Mouse (Mus musculus): Measurements from ENCODE around the gene Kirrel3. TPM values are rescaled to one million over a fixed set of nuclear protein-coding genes. Genes with fewer than 3 reads are reported as not detected.

Kirrel3 gene
- polyA plus RNA-seq, 1 experiment from 2014 or later = 3.5 TPM

DNA sequence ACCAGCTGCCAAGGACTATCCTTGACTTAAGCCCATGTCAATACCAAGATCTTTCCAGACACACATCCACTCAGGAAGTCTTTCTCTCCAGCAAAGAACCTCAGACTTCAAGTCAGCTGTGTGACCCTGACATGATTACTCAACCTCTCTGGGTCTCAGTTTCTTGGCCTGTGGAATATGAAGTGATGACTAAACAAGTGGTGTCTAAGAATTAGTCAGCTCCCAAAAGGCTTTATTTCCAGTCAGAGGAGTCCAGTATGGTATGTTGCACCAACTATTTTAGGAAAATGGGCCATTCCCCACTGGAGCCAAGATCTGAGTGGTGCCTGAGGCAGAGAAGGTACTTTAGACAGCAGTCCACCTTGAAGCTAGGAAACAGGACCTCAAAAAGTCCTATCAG lies 462.0 kb downstream of the Kirrel3 start:
- Histone ChIP-seq H3K4me1 (no peaks in the 10 kb centered on the region), H3K27me3 (replicated peaks) (no peaks in the 10 kb centered on the region)
- no peak for ATAC-seq (ENCODE audit: insufficient read depth, low FRiP score, low read depth)

DNA sequence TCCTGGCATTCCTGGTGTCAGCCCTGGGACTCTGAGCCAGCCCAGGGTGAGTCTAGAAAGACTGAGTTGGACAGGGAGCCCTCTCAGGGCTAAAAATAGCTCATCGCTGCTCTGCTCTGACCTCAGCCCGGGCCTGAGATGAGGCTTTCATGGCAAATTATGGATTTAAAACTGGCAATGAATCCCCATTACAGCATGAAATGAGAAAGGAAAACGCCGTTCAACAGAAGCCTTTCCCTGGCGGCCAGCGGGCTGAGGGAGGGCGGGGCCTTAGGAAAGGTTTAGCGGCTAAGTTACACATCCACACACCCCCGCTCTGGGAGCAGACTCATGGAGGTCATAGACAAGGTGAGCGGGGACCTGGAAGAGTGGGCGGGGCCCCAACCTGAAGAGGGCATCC lies 467.7 kb downstream of the Kirrel3 start:
- 56% methylated on average over 11 of the region's 11 CpGs for WGBS
- no peak overlapping the region for H3K4me2 ChIP-seq
- H3K9ac ChIP-seq = no peak overlapping the region
- H3K27me3 ChIP-seq (replicated peaks) = no peaks in the 10 kb centered on the region
- no peak overlapping the region for H3K27ac ChIP-seq
- H3K4me1 ChIP-seq = no peaks in the 10 kb centered on the region
- H3K36me3 ChIP-seq = no peaks in the 10 kb centered on the region
- H3K9me3 ChIP-seq = no peaks in the 10 kb centered on the region
- ATAC-seq (ENCODE audit: insufficient read depth, low FRiP score, low read depth) = no peak
- no peak overlapping the region for H3K4me3 ChIP-seq (replicated peaks)

More for the DNA sequence above, 462.0 kb downstream of the Kirrel3 start:
- Histone ChIP-seq H3K4me2 (no peak overlapping the region), H3K27ac (no peak overlapping the region), H3K36me3 (no peaks in the 10 kb centered on the region), H3K4me3 (replicated peaks) (no peak overlapping the region), H3K9me3 (no peaks in the 10 kb centered on the region), H3K9ac (no peak overlapping the region)

DNA sequence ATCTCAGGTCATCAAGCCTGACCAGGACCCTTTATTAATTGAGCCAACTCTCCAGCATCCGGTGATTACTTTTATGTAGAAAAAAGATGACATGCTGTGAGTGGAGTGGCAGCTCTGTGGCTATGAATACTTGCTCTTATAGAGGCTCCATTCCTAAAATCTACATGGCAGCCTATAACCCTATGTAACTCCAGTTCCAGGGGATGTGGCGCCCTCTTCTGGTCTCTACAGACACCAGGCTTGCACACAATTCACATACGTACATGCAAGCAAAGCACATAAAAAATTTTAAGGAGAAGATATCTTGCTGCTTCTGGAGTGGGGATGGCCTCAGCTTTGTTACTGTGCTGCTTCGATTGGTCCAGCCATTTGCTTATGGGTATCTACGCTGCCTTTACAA lies 468.5 kb downstream of the Kirrel3 start:
- H3K36me3 ChIP-seq = no peaks in the 10 kb centered on the region
- no peaks in the 10 kb centered on the region for H3K9me3 ChIP-seq
- no peak overlapping the region for H3K9ac ChIP-seq
- H3K4me3 ChIP-seq (replicated peaks) = no peak overlapping the region
- no peaks in the 10 kb centered on the region for H3K4me1 ChIP-seq
- no peaks in the 10 kb centered on the region for H3K27me3 ChIP-seq (replicated peaks)
- no peak overlapping the region for H3K27ac ChIP-seq
- H3K4me2 ChIP-seq = no peak overlapping the region
- no peak for ATAC-seq (ENCODE audit: insufficient read depth, low FRiP score, low read depth)
- 66% methylated on average over 5 of the region's 5 CpGs for WGBS

DNA sequence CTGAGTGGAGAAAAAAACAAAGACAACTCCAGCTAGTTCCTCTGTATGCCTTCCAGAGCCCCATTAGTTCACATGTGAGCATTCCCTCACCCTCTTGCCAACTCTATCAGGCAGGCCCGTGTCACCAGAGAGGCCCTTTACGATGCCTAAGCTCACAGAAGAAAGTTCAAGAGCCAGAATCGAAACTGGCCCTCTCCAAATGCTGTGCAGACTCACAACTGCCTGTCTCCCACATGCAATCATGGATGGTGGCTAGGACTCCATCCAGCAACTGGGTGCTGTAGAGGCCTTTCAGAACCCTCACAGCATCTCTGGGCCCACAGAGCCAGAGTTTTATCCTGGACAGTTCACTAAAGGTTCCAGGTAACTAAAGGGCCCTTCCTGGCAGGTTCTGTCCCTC lies 470.8 kb downstream of the Kirrel3 start:
- no peak overlapping the region for H3K9ac ChIP-seq

DNA sequence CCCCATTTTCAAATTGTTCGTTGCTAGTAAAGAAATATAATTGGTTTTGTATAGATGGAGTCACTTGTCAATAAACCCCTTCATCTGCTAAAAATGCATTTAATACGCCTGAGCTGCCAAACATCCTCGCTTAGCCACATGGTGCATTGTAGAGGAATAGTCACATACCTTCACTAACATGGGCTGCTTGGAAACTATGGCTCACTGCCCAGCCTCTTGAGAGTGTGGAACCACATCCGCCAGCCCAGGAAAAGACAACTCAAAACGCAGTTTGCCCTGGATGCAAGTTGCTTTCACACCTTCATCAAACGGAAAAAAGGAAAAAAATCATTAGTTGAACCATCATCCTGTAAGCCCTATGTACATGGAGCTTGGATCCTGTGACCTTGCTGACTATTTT lies 472.0 kb downstream of the Kirrel3 start:
- Histone ChIP-seq H3K27ac (no peak overlapping the region), H3K9ac (no peak overlapping the region), H3K9me3 (no peaks in the 10 kb centered on the region), H3K36me3 (no peaks in the 10 kb centered on the region), H3K4me1 (no peaks in the 10 kb centered on the region), H3K27me3 (replicated peaks) (0 out of 2 replicates have a peak, but pooled peaks cover 4% of the 10 kb centered on the region), H3K4me3 (replicated peaks) (no peak overlapping the region), H3K4me2 (no peak overlapping the region)
- 73% methylated on average over 6 of the region's 6 CpGs for WGBS
- ATAC-seq (ENCODE audit: insufficient read depth, low FRiP score, low read depth) = no peak

More for the DNA sequence above, 470.8 kb downstream of the Kirrel3 start:
- Histone ChIP-seq H3K27ac (no peak overlapping the region), H3K9me3 (no peaks in the 10 kb centered on the region), H3K36me3 (no peaks in the 10 kb centered on the region), H3K4me1 (no peaks in the 10 kb centered on the region), H3K27me3 (replicated peaks) (0 out of 2 replicates have a peak, but pooled peaks cover 4% of the 10 kb centered on the region), H3K4me3 (replicated peaks) (no peak overlapping the region), H3K4me2 (no peak overlapping the region)
- ATAC-seq (ENCODE audit: insufficient read depth, low FRiP score, low read depth) = no peak
- 76% methylated on average over 3 of the region's 3 CpGs for WGBS

DNA sequence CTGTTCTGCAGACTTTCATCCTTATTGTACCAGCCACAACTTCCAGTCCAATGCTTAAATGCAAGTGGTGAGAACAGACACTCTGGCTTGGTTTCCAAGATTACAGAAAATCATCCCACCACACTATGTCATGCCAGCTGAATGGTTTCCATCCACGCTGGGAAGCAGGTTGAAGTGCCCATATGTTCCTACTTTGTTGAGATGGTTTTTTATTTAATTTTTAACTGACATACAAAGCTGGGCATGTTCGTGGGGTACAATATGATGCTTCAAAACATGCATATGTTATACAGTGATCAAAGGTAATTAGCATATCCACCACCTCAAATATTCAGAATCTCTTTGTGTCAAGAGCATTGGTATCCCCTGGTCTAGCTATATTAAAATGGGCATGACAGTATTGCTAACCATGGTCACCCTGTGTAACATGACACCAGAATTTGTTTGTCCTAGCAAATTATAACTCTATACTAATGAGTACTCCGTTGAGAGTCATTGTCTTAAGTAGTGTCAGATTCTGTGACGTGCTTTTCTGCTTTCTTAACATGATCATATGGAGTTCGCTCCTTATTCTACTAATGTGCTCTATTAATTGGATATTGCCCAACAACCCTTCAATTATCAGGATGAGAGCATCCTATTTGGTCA lies 472.6 kb downstream of the Kirrel3 start:
- WGBS = 78% methylated on average over 5 of the region's 5 CpGs
- H3K27me3 ChIP-seq (replicated peaks) = 0 out of 2 replicates have a peak, but pooled peaks cover 4% of the 10 kb centered on the region

DNA sequence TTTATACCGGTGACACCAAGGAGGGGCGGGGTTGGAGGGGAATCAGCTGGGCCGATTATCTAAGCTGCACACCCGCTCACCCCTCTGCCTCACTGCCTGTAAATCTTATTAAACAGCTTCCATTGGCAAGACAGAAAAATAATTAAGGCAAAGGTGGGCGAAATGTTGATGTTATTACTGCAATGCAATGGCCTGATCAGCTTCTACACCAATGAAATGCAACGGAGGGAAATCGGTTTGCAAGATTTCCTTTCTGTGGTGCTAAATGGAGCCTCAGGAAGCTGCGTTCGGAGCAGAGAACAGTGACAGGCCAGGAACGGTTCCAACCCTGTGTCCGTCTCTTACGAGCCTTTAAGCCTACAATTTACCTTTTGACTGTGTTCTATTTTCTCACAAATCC lies 475.0 kb downstream of the Kirrel3 start:
- Histone ChIP-seq H3K27ac (no peak overlapping the region), H3K9me3 (no peaks in the 10 kb centered on the region), H3K4me3 (replicated peaks) (no peak overlapping the region), H3K4me1 (no peaks in the 10 kb centered on the region), H3K4me2 (no peak overlapping the region), H3K9ac (no peak overlapping the region), H3K36me3 (no peaks in the 10 kb centered on the region), H3K27me3 (replicated peaks) (0 out of 2 replicates have a peak, but pooled peaks cover 4% of the 10 kb centered on the region)
- no peak for ATAC-seq (ENCODE audit: insufficient read depth, low FRiP score, low read depth)
- WGBS = 40% methylated on average over 12 of the region's 12 CpGs

More for the DNA sequence above, 472.6 kb downstream of the Kirrel3 start:
- Histone ChIP-seq H3K9ac (no peak overlapping the region), H3K36me3 (no peaks in the 10 kb centered on the region), H3K9me3 (no peaks in the 10 kb centered on the region), H3K4me3 (replicated peaks) (no peak overlapping the region), H3K27ac (no peak overlapping the region), H3K4me1 (no peaks in the 10 kb centered on the region), H3K4me2 (no peak overlapping the region)
- no peak for ATAC-seq (ENCODE audit: insufficient read depth, low FRiP score, low read depth)

DNA sequence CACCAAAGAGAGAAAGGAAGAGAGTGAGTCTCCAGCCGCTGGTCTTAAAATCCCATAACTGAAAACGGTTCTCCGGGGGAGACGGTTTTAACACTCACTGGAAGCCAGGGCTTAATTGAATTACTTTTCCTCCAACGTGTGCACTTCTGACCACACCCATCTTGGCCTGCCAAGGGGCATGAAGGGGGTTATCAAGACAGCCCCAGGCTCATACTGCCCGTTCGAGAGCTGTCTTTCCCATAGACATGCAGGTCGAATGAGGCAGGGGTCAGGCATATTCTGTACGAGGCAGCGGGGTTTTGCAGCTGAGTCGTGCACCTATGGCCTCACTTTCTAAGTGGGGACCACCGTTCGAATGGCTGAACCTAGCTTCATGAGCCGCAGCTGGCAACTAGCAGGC lies 475.5 kb downstream of the Kirrel3 start:
- Histone ChIP-seq H3K9me3 (no peaks in the 10 kb centered on the region), H3K27ac (no peak overlapping the region), H3K4me3 (replicated peaks) (no peak overlapping the region), H3K4me1 (no peaks in the 10 kb centered on the region), H3K27me3 (replicated peaks) (0 out of 2 replicates have a peak, but pooled peaks cover 4% of the 10 kb centered on the region), H3K36me3 (no peaks in the 10 kb centered on the region), H3K4me2 (no peak overlapping the region), H3K9ac (no peak overlapping the region)
- 57% methylated on average over 14 of the region's 14 CpGs for WGBS
- ATAC-seq (ENCODE audit: insufficient read depth, low FRiP score, low read depth) = no peak

DNA sequence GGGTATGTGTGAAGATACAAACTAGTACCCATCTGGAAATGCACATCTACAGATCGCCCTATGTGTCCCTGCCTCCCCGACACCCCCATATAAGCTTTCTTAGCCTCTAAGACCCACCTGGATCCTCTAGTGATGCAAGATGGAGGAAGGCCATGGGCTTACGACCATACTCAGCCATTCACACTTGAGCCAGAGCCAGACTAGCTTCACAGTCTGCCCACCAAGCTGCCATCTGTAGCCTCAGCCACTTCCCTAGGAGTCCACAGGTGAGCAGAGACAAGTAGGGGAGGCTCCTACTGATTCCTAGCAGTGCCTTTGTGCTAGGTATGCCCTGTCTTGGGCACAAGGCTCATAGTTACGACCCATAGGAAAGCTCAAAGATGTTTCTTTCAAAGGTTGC lies 476.6 kb downstream of the Kirrel3 start:
- WGBS = 90% methylated on average over 4 of the region's 4 CpGs
- ATAC-seq (ENCODE audit: insufficient read depth, low FRiP score, low read depth) = no peak

DNA sequence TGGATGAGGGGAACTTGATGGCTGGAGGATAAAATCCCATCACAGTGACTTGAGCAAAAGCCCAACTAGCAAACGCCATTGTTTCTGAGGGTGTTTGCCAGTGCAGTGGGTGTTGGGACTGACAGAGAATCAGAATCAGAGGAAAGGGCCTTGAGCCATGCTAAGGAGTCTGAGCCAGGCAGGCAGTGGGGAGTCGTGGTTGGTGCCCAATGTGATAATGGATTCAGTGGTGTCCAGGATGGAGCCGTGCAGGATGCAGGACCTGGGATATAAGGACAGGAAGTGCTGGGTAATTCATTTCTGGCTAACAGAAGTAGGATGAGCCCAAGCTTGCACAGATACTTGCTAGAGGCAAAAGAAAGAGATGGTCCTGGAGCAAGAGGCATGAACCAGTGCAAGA lies 477.9 kb downstream of the Kirrel3 start:
- 71% methylated on average over 3 of the region's 3 CpGs for WGBS
- Histone ChIP-seq H3K4me1 (no peaks in the 10 kb centered on the region), H3K9me3 (no peaks in the 10 kb centered on the region), H3K9ac (no peak overlapping the region), H3K4me3 (replicated peaks) (no peak overlapping the region), H3K4me2 (no peak overlapping the region), H3K27ac (no peak overlapping the region), H3K27me3 (replicated peaks) (0 out of 2 replicates have a peak, but pooled peaks cover 4% of the 10 kb centered on the region), H3K36me3 (no peaks in the 10 kb centered on the region)
- no peak for ATAC-seq (ENCODE audit: insufficient read depth, low FRiP score, low read depth)

More for the DNA sequence above, 476.6 kb downstream of the Kirrel3 start:
- no peaks in the 10 kb centered on the region for H3K9me3 ChIP-seq
- H3K27ac ChIP-seq = no peak overlapping the region
- no peaks in the 10 kb centered on the region for H3K4me1 ChIP-seq
- H3K36me3 ChIP-seq = no peaks in the 10 kb centered on the region
- 0 out of 2 replicates have a peak, but pooled peaks cover 4% of the 10 kb centered on the region for H3K27me3 ChIP-seq (replicated peaks)
- no peak overlapping the region for H3K4me3 ChIP-seq (replicated peaks)
- no peak overlapping the region for H3K4me2 ChIP-seq
- H3K9ac ChIP-seq = no peak overlapping the region

DNA sequence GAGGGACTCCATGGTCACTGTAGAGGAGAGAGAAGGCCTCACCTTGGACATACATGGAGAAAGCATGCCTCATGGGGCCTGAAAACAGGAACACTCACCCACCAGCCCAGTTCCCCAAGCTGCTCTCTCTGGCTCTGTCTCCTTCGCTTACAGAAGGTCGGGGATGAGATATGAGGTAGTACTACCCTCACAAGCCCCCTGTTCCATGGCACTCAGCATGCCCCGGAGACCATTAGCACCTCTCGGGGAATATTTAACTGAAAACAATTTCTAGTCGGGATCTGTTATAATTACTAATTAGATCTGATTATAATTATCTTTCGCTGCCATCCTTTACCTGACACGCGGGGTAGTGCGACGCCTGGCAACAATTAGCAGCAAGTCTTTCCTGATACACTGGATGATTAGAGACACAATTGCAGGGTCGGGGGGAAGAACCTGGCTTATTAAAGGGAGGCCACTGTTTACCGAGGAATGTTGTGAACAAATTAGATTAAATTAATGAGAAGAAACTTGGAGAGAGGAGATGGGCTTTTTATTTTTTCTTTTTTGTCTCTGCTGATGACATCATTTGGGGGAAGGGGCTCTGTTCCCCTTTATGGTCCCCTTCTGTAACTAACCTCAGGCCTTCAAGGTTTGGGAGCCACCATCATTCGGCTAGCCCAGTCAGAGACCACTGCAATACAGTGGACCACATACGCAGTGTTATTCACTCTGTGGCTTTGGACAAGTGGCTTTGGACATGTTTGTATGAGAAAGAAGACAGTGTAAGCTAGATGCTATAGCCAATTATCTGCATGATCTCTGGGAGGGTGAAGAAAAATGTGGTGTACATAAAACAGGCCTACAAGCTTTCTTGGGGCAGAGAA lies 478.7 kb downstream of the Kirrel3 start:
- Histone ChIP-seq H3K9ac (no peak overlapping the region), H3K36me3 (no peaks in the 10 kb centered on the region), H3K9me3 (no peaks in the 10 kb centered on the region), H3K27me3 (replicated peaks) (0 out of 2 replicates have a peak, but pooled peaks cover 4% of the 10 kb centered on the region), H3K4me1 (no peaks in the 10 kb centered on the region), H3K27ac (no peak overlapping the region), H3K4me2 (no peak overlapping the region), H3K4me3 (replicated peaks) (no peak overlapping the region)
- no peak for ATAC-seq (ENCODE audit: insufficient read depth, low FRiP score, low read depth)
- 78% methylated on average over 14 of the region's 14 CpGs for WGBS

DNA sequence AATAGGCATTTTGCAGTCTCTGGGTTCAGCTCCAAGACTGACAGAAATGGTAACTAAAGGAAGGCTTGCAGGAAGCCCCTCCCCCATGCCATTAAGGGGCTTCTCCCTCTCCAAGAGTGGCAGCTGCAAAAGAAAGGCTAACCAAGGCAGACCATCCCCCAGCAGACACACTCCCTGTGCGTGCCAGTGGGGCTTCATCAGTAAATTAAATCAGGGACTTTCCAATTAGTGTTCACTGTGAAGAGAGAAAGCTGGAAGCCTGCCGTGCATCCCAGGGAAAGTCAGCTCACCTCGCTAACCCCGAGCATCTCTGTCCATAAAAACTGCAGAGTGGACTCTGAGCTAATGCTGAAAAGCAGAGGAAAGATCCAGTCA lies 479.3 kb downstream of the Kirrel3 start:
- Histone ChIP-seq H3K4me2 (no peak overlapping the region), H3K27me3 (replicated peaks) (0 out of 2 replicates have a peak, but pooled peaks cover 4% of the 10 kb centered on the region), H3K4me1 (no peaks in the 10 kb centered on the region), H3K27ac (no peak overlapping the region), H3K4me3 (replicated peaks) (no peak overlapping the region), H3K9me3 (no peaks in the 10 kb centered on the region), H3K36me3 (no peaks in the 10 kb centered on the region), H3K9ac (no peak overlapping the region)
- 44% methylated on average over 4 of the region's 4 CpGs for WGBS
- no peak for ATAC-seq (ENCODE audit: insufficient read depth, low FRiP score, low read depth)

Measured in stomach, embryonic 15.5 days (tissue).